Mouse (Mus musculus) kidney, postnatal 36 days (tissue): Measurements from ENCODE around the gene Capsl.
A peak's percentile ranks its signal among the peaks of the same experiment; 100 is the strongest.

Experiments
- DNase-seq, 2 experiments: peaks; one replicate each; pipeline ENCODE4 v3.0.0; 2021 to 2022; ENCODE audit warnings: mixed read lengths in 2 of 2

Capsl gene

GRCm38 (mm10) chr15:9435534-9436180 lies at the start of gene Capsl:
Gene Capsl (plus strand): TSS chr15:9436028.
- peak; percentile 54 to 75 for DNase-seq

- DNase-seq: no peak
Measured at GRCm38 (mm10) chr15:9409475-9409874, 26.4 kb upstream of the Capsl start.

DNA sequence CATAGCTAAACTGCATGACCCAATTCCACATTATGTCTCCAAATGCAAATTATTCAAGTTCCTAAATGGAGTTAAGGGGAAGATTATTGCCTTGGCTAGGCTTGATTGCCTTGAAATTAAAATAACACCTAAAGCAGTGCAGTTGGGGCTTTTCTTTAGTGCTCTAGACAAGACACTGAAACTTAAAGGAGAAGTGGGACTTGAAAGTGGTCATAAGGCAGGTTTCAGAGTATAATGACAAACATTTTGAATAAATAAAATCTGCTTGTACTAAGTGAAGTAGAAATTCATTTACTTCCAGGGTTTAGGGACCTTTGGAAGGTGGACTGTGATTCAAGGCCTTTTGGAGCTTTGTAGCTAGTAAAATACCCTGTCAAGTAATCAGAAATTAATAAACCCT lies 14.7 kb upstream of the Capsl start:
- DNase-seq: no peak

GRCm38 (mm10) chr15:9427849-9428248 lies 8.0 kb upstream of the Capsl start:
- no peak for DNase-seq

GRCm38 (mm10) chr15:9429843-9430242 lies 6.0 kb upstream of the Capsl start:
- DNase-seq: no peak

GRCm38 (mm10) chr15:9451999-9452398 lies 16.2 kb downstream of the Capsl start:
- DNase-seq: no peak

DNA sequence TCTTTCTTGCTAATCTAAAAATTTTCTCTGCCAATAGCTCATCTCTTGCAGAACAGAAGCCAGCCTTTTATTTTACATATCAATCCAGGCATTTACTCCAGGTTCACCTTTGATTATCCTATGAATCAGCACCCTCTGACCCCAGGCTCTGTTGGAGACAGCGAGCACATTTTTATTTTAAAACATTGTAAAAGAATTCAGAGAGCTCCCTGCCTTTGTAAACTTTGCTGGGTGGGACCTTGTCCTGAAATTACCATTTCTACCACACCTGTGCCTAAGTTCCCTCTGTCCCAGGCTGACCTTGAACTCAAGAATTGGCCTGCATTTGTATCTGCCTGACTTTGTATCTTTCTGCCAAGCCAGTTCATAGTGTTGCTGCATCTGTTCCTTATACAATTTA lies 17.0 kb downstream of the Capsl start:
- no peak for DNase-seq

DNA sequence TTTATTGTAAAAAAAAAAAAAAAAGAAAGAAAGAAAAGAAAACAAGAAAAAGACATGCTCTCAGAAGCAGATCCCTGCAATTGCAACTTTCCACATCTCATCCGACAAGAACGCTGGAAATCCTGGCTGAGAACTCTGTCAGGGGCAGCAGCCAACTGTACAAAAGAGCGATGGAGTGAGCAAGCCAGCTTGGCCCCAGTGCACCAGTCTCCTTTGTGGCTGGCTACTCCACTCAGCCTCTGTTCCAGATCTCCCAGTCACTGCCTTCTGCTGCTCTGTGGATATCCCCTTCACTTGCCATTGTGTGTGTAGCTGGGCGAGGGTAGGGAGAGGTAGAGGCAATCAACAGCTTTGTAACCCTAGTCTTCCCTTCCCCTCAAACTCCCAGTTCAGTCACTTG lies 18.4 kb downstream of the Capsl start:
- DNase-seq: no peak

GRCm38 (mm10) chr15:9455241-9455640 lies 19.4 kb downstream of the Capsl start:
- peak; percentile 19 to 66 for DNase-seq

DNA sequence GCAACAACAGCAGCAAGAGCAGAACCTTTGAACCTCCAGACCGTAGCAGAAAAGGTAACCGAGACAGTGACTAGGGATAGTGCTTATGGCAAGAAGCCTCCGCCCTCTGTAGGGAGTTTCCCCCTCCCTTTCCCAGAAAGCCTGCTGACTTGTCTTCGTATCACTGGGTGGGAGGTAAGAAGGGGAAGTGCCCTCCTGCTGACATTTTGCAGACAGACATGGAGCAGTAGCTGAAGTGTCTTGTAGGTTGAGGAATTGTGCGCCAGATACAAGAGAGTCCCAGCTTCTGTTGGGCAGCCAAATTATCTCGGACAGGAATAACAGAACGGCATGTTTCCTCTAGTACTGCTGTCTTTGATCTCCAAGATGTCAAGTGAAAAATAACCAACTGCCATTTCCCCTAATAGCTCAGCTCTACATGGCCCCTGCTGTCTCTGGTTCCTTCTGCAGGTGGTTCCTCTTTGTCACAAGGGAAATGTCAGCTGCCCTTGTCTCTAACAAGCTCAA lies 27.7 kb downstream of the Capsl start:
- no peak for DNase-seq

DNA sequence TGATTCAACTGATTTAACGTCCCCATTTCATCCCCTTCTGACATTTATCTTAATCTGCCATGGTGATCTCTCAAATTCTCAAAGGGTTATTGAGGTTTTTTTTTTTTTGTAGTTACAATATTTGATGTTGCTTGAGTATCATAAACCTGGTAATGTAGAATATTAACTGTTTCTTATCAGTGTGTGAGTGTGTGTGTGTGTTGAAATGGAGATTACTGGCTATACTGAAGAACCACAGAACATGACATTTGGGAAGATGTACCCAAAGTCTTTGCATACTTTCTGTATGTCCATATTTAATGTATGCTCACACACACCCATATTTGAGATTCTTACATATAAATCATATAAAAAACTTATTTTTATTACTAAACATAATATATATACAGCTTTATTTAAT lies 28.2 kb downstream of the Capsl start:
- DNase-seq: no peak

DNA sequence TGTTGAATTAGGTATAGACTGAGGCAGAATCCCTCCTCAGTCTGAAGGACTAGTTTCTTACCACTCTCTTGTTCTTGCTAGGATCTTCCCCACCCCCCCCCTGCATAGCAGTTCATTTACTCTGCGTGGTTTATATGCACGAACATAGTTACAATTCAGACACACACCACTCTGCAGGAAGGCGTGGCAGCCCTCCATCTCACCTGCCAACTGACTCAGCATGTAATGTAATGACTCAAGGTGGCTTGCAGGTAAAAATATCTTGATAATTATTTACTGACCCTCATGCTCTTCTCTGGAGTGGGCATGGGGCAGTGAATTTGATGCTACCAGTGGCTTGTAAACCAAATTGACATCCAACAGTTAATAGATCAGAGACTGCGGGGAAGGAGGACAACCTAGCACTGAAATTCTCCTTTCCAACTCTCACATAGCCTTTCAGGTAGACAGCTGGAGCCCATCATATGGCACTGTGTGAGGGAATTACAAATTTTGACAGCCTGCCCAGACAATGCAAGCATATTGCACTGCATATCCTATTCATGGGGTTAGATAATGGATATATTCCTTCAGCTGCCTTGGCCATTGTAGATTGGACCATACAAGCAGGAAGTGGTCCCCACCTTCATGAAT lies 35.3 kb downstream of the Capsl start:
- no peak for DNase-seq

DNA sequence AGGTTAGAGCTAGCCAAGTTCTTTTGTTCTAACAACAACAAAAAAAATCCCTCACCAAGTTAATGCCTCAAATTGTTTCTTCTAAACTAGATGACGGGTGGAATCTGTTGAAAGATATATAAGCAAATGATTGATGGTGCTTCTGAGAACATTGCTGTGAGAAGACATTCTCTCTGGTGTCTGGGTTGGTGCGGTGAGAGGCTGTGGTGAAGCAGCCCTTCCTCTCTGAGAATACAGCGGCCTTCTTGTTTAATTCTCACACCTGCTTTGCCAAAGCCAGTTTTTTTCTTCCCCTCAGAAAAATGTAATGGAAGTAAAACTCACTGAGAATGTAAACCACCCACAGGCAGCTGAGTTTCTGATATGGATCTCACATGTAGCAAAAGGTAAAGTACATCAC lies 36.3 kb downstream of the Capsl start:
- DNase-seq: no peak

- DNase-seq: no peak
Measured at GRCm38 (mm10) chr15:9472618-9473017, 36.8 kb downstream of the Capsl start.

- DNase-seq: no peak
Measured at GRCm38 (mm10) chr15:9473188-9473587, 37.4 kb downstream of the Capsl start.

DNA sequence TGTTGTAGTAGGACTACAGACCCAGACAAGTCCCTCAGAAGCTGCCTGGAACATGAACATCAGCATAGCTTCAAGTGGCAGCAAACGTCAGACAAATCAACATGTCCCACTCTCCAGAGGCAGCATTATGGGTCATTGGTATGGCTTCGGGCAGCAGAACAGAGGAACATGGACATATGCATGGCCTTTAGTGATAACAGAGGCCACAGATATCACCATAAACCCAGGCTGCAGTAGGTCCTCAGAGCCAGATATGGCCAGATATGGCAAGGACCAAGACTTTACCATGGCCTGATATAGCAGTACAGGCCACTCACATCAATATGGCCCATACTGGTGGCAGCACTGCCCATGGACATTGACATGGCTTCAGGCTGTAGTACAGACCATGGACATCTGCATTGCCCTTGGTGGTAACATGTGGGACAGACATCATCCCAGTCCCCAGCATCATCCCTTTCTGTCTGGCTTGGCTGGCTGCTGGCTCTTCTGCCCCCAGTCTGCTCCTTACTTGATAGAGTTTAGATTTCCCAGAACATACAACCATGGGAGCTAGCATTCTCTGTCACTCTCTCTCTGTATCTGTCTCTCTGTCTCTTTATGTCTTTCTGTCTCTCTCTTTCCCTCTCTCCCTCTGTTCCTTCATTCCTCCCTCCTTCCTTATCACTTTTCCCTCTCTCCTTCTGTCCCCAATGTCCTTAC lies 53.7 kb downstream of the Capsl start:
- no peak for DNase-seq

DNA sequence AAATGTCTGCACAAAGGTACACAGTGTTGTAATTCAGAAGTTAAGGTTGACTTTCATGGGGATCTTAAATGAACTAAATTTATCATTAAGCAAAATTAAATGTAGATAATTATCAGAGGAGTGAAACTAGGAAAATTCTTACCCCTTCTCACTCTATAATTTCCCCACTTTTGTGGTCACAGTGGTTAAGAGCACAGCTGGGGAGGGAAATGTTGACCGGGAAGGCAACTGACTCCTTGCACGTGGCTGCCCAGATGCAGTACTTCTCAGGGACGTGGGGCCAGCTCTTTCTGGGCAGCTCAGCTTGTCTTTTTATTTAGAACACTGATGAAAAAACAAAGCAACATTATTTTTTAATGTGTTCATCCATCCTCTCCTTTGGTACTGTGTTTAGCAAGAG lies 56.2 kb downstream of the Capsl start:
- DNase-seq: no peak
